Mouse (Mus musculus): Measurements from ENCODE around the gene Zfp385b.

Gene Zfp385b

GRCm38 (mm10) chr2:77819539-77819938 is at the start of gene Zfp385b:
TSS of gene Zfp385b (minus strand) at chr2:77819639.
- in situ Hi-C loops (cut with MboI; ENCODE audit: low sequenced_read_pairs) = no loop called here

GRCm38 (mm10) chr2:77863934-77864333 is 44.5 kb upstream of the Zfp385b start:
- in situ Hi-C loops (cut with MboI; ENCODE audit: low sequenced_read_pairs) = no loop called here

- in situ Hi-C loops (cut with MboI; ENCODE audit: low sequenced_read_pairs) = no loop called here
Observed at GRCm38 (mm10) chr2:77863522-77863921, 44.1 kb upstream of the Zfp385b start.

- in situ Hi-C loops (cut with MboI; ENCODE audit: low sequenced_read_pairs) = no loop called here
Observed at GRCm38 (mm10) chr2:77841464-77841863, 22.0 kb upstream of the Zfp385b start.

GRCm38 (mm10) chr2:77839587-77839986 is 20.1 kb upstream of the Zfp385b start:
- in situ Hi-C loops (cut with MboI; ENCODE audit: low sequenced_read_pairs) = no loop called here

GRCm38 (mm10) chr2:77838688-77839087 is 19.2 kb upstream of the Zfp385b start:
- in situ Hi-C loops (cut with MboI; ENCODE audit: low sequenced_read_pairs) = no loop called here

GRCm38 (mm10) chr2:77835781-77836180 is 16.3 kb upstream of the Zfp385b start:
- in situ Hi-C loops (cut with MboI; ENCODE audit: low sequenced_read_pairs) = no loop called here

GRCm38 (mm10) chr2:77826133-77826828 is 6.8 kb upstream of the Zfp385b start:
- in situ Hi-C loops (cut with MboI; ENCODE audit: low sequenced_read_pairs) = no loop called here

GRCm38 (mm10) chr2:77823026-77823425 is 3.6 kb upstream of the Zfp385b start:
- in situ Hi-C loops (cut with MboI; ENCODE audit: low sequenced_read_pairs) = no loop called here

GRCm38 (mm10) chr2:77817357-77817894 is 2.0 kb downstream of the Zfp385b start:
- in situ Hi-C loops (cut with MboI; ENCODE audit: low sequenced_read_pairs) = no loop called here

- in situ Hi-C loops (cut with MboI; ENCODE audit: low sequenced_read_pairs) = no loop called here
Observed at GRCm38 (mm10) chr2:77816413-77817314, 2.8 kb downstream of the Zfp385b start.

- in situ Hi-C loops (cut with MboI; ENCODE audit: low sequenced_read_pairs) = no loop called here
Observed at GRCm38 (mm10) chr2:77815775-77816412, 3.5 kb downstream of the Zfp385b start.

GRCm38 (mm10) chr2:77814896-77815295 is 4.5 kb downstream of the Zfp385b start:
- in situ Hi-C loops (cut with MboI; ENCODE audit: low sequenced_read_pairs) = no loop called here

GRCm38 (mm10) chr2:77813029-77813428 is 6.4 kb downstream of the Zfp385b start:
- in situ Hi-C loops (cut with MboI; ENCODE audit: low sequenced_read_pairs) = no loop called here

- in situ Hi-C loops (cut with MboI; ENCODE audit: low sequenced_read_pairs) = no loop called here
Observed at GRCm38 (mm10) chr2:77810748-77811147, 8.7 kb downstream of the Zfp385b start.

GRCm38 (mm10) chr2:77804781-77805180 is 14.7 kb downstream of the Zfp385b start:
- in situ Hi-C loops (cut with MboI; ENCODE audit: low sequenced_read_pairs) = no loop called here

- in situ Hi-C loops (cut with MboI; ENCODE audit: low sequenced_read_pairs) = no loop called here
Observed at GRCm38 (mm10) chr2:77802291-77802690, 17.1 kb downstream of the Zfp385b start.

GRCm38 (mm10) chr2:77801430-77801829 is 18.0 kb downstream of the Zfp385b start:
- in situ Hi-C loops (cut with MboI; ENCODE audit: low sequenced_read_pairs) = no loop called here

GRCm38 (mm10) chr2:77801009-77801408 is 18.4 kb downstream of the Zfp385b start:
- in situ Hi-C loops (cut with MboI; ENCODE audit: low sequenced_read_pairs) = no loop called here

- in situ Hi-C loops (cut with MboI; ENCODE audit: low sequenced_read_pairs) = no loop called here
Observed at GRCm38 (mm10) chr2:77797233-77797632, 22.2 kb downstream of the Zfp385b start.

- in situ Hi-C loops (cut with MboI; ENCODE audit: low sequenced_read_pairs) = no loop called here
Observed at GRCm38 (mm10) chr2:77795859-77796552, 23.4 kb downstream of the Zfp385b start.

Measured in CH12F3 (cell line).